Mouse (Mus musculus) inflammation-experienced regulatory T-cells, adult 6 months (primary cell): Measurements from ENCODE around the gene Gal3st2b. TPM values are rescaled to one million over a fixed set of nuclear protein-coding genes. Genes with fewer than 3 reads are reported as not detected.
"Not testable (repeated sequence)": the region's sequence is repeated elsewhere in the genome, so short reads cannot be mapped to it uniquely, and the experiment has no call there.

Experiments
- ATAC-seq: one replicate; pipeline ENCODE4 v1.8.0; 2017
- polyA plus RNA-seq, 3 experiments: library from polyadenylated mRNA; unstranded; fragments of 100-300 nt; shearing (Covaris generic); gene quantifications; one replicate each; pipeline ENCODE4 v1.2.1; 2017

Gene Gal3st2b
- polyA plus RNA-seq, 3 experiments from 2014 or later = not detected

DNA sequence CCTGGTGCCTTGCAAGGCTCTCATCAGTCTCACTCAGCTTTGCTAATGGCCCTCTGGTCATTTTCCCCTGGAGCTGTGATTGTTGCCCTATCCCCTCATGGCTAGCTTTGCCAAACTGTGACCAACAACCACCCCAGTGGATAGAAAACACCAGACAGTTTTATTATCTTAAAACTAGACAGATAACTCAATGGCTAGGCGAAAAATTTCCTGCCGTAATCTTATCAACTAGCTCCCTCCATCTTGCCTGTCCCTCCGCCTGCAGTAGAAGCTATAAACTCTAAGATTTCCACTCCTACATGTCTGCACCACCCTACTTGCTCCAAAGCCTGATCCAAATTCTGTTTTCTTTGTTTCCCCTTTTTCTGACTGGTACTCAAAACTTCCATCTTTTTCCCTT is 68.1 kb downstream of the Gal3st2b start:
- no peak for ATAC-seq

DNA sequence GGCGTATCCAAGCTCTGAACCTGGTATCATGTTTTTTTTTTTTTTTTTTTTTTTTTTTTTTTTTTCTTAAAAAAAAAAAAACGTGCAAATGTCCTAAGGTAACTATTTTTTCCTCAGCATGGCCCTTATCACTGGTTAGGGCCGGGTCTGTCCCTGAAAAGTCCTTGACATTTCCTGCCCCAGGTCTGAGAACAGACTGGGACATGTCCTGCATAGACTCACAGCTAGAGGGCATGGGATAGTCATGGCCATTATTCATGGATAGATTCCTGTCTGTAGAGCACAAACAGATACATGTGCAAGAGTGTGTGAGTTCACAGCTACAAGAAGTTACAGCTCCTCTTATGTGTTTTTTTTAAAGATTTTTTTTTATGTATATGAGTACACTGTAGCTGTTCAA is 70.7 kb downstream of the Gal3st2b start:
- ATAC-seq = no peak

DNA sequence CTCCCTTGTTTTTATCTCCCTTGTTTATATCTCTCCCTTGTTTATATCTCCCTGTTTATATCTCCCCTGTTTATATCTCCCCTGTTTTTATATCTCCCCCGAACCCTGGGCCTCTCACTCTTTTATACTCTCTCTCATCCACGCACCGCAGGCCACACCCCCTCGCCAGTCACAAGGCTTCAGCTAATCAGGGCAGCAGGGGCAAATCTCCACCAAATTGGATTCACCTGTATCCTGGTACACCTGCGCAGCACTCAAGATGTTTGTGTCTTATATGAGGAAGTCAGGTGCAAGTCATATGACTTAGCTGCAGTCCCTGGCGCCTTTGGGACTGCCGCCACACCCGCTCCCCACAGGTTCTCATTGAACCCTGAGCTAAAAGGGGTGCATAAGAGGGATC is 72.1 kb downstream of the Gal3st2b start, which contains the start of gene Gal3st2c:
Gene Gal3st2c (plus strand): TSS at position 301 of the 400 bp plus-strand sequence.
- not testable (repeated sequence) for ATAC-seq

DNA sequence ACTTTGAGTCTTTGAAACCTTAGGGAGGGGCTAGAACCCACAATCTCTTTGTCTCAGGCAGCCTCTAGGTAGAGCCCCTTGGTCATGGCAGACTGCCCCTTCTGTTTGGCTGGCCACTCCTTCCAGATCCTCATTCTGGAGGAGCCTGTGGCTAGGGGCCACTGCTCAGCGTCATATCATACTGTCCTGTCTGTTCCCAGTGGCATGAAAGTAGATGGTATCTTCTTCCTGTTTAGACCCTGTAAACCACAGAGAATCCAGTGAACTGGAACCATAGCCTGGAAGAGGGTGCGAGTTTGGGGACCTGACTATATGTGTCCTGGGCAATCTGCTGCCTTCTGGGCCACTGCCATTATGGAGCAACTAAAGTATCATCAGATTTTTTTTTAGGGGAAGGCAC is 73.0 kb downstream of the Gal3st2b start:
- not testable (repeated sequence) for ATAC-seq

DNA sequence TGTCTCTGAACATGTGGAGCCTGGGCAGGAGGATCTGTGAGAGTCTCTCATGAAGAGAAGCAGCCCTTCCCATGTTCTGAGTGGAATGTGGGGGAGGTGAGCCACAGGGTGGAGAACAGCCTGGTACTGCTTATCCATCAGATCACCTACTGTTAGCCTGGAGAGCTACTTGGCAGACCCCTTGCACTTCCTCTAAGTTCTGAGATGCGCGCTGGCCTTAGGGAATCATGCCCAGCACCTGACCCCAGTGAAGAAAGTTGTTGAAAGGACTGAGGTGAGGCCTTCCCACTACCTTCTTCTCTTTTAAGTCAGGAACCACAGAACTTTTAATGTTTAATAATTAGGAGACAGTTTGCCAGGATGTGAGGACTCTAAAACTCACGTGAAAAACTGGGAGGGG is 73.4 kb downstream of the Gal3st2b start:
- not testable (repeated sequence) for ATAC-seq

Other genes with a start within 250 kb of the Gal3st2b start
- gene Bok, start 232.7 kb upstream of the Gal3st2b start, polyA plus RNA-seq = not detected
- 10 to 100 TPM; 57.6 to 85.3 (median 63.8) TPM for gene Atg4b, start 166.8 kb upstream of the Gal3st2b start, polyA plus RNA-seq
- 10 to 100 TPM; 13.8 to 21.0 (median 19.3) TPM for gene Thap4, start 163.4 kb upstream of the Gal3st2b start, polyA plus RNA-seq
- 100 to 1,000 TPM; 113 to 143 (median 119) TPM for gene Dtymk, start 116.4 kb upstream of the Gal3st2b start, polyA plus RNA-seq
- 10 to 100 TPM; 20.3 to 26.9 (median 22.1) TPM for gene Ing5, start 114.3 kb upstream of the Gal3st2b start, polyA plus RNA-seq
- 10 to 100 TPM; 17.0 to 22.7 (median 19.8) TPM for gene D2hgdh, start 93.4 kb upstream of the Gal3st2b start, polyA plus RNA-seq
- gene Gal3st2, start 57.0 kb upstream of the Gal3st2b start, polyA plus RNA-seq = not detected
- under 1 TPM in 2 of 3 experiments, not detected in 1; 0.04 to 0.08 TPM for gene Gal3st2c, start 72.2 kb downstream of the Gal3st2b start, polyA plus RNA-seq
- under 1 TPM in 1 of 3 experiments, not detected in 2; 0.33 TPM for gene Neu4, start 102.1 kb downstream of the Gal3st2b start, polyA plus RNA-seq
- 100 to 1,000 TPM; 264 to 357 (median 323) TPM for gene Pdcd1, start 134.2 kb downstream of the Gal3st2b start, polyA plus RNA-seq